13 mouse cellular contexts compared by ENCODE assay signal in the genomic region with DNA sequence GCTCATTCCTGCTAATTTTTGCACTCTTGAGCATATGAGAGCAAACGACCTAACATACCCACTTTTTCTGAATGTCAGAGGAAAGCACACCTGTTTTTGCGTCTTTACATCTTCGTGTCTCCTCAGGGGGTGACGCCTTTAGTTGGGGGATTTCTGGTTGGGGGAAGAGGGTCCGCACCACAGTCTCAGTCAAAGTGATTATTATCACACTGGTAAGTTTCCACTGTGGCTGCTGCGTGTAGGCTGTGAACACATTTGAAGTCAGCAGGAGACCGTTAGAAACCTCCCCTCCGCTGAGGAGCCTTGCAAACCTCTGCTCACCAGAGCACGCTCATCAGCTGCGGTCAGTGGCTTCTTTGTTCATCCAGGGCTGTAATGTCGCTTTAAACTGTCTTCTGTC. TPM values are rescaled to one million over a fixed set of nuclear protein-coding genes. Genes with fewer than 3 reads are reported as not detected.
DNase-seq lines count a peak whose midpoint lies in the region; ATAC-seq and TF ChIP-seq lines count a peak whose summit lies in the region.
"Had no signal": no experiment of that assay in that cellular context is flagged by ENCODE, and none has a peak within 500 bp of the region (broad histone marks: within the 10 kb centered on the region; RNA-seq: fewer than 3 reads in every experiment).

No protein-coding gene starts in this region.

- TF ChIP-seq POLR2A in small intestine, adult 2 months (IDR thresholded peaks at IDR 0.05; ENCODE audit: low read depth, low read length) = no peak

- no peak for ATAC-seq in hindbrain, embryonic 14.5 days (ENCODE audit: low FRiP score)
- peak; percentile 85 for ATAC-seq in activated CD4-positive, CD25-positive, alpha-beta regulatory T cell, adult 4 months
- ATAC-seq in kidney, embryonic 14.5 days (ENCODE audit: low FRiP score, low TSS enrichment) = no peak
- no peak for ATAC-seq in heart, embryonic 11.5 days (replicated peaks; ENCODE audit: insufficient number of reproducible peaks, low FRiP score, low TSS enrichment)

- no peak overlapping the region for H3K4me3 ChIP-seq in hindbrain, embryonic 10.5 days
- H3K4me3 ChIP-seq in hindbrain, embryonic 14.5 days (replicated peaks; ENCODE audit: low read length) = no peak overlapping the region
- no peak overlapping the region for H3K4me3 ChIP-seq in small intestine, adult 2 months (ENCODE audit: low read depth, low read length)
- no peak overlapping the region for H3K4me3 ChIP-seq in kidney, embryonic 14.5 days (ENCODE audit: low read length)
- no peak overlapping the region for H3K4me3 ChIP-seq in heart, embryonic 11.5 days (ENCODE audit: low read depth, low read length)
- H3K4me3 ChIP-seq: limb, embryonic 15.5 days; neural tube, embryonic 12.5 days had no signal

- 0 out of 2 replicates have a peak, but pooled peaks cover 6% of the 10 kb centered on the region for H3K4me1 ChIP-seq in hindbrain, embryonic 10.5 days (replicated peaks)
- H3K4me1 ChIP-seq in hindbrain, embryonic 14.5 days (replicated peaks; ENCODE audit: control insufficient read depth, insufficient read depth, low read length) = 0 out of 2 replicates have a peak, but pooled peaks cover 4% of the 10 kb centered on the region
- no peaks in the 10 kb centered on the region for H3K4me1 ChIP-seq in small intestine, adult 2 months (ENCODE audit: control insufficient read depth, insufficient read depth, insufficient read length, low read length)
- H3K4me1 ChIP-seq in kidney, embryonic 14.5 days (ENCODE audit: control insufficient read depth, insufficient read depth, low read length) = no peaks in the 10 kb centered on the region
- H3K4me1 ChIP-seq in heart, embryonic 11.5 days (ENCODE audit: control insufficient read depth, insufficient read depth, low read length) = no peaks in the 10 kb centered on the region
- H3K4me1 ChIP-seq: limb, embryonic 15.5 days; neural tube, embryonic 12.5 days had no signal

- no peak for TF ChIP-seq CTCF in small intestine, adult 2 months (IDR thresholded peaks at IDR 0.05; ENCODE audit: extremely low read depth, insufficient read length, insufficient replicate concordance, low read depth, low read length)

- 37% methylated on average over 11 of the region's 11 CpGs for WGBS in hindbrain, embryonic 10.5 days
- 29% methylated on average over 11 of the region's 11 CpGs for WGBS in hindbrain, embryonic 14.5 days
- 74% methylated on average over 11 of the region's 11 CpGs for WGBS in small intestine, adult 2 months
- WGBS in kidney, embryonic 14.5 days = 63% methylated on average over 11 of the region's 11 CpGs
- 58% methylated on average over 11 of the region's 11 CpGs for WGBS in heart, embryonic 11.5 days (ENCODE audit: insufficient replicate concordance)

- no peaks in the 10 kb centered on the region for H3K36me3 ChIP-seq in hindbrain, embryonic 10.5 days
- H3K36me3 ChIP-seq in hindbrain, embryonic 14.5 days (replicated peaks; ENCODE audit: control insufficient read depth, insufficient read depth) = no peaks in the 10 kb centered on the region
- no peaks in the 10 kb centered on the region for H3K36me3 ChIP-seq in small intestine, adult 2 months (ENCODE audit: control insufficient read depth, insufficient read depth, low read length)
- no peaks in the 10 kb centered on the region for H3K36me3 ChIP-seq in kidney, embryonic 14.5 days (ENCODE audit: control insufficient read depth, insufficient read depth, low read length)
- no peaks in the 10 kb centered on the region for H3K36me3 ChIP-seq in heart, embryonic 11.5 days (ENCODE audit: control insufficient read depth, insufficient read depth, low read length)
- H3K36me3 ChIP-seq: limb, embryonic 15.5 days; neural tube, embryonic 12.5 days had no signal

- H3K4me2 ChIP-seq in hindbrain, embryonic 14.5 days (replicated peaks) = no peak overlapping the region
- no peak overlapping the region for H3K4me2 ChIP-seq in kidney, embryonic 14.5 days (replicated peaks; ENCODE audit: low read depth, low read length)
- H3K4me2 ChIP-seq in heart, embryonic 11.5 days = no peak overlapping the region
- H3K4me2 ChIP-seq: limb, embryonic 15.5 days; neural tube, embryonic 12.5 days had no signal

- no peak overlapping the region for H3K9ac ChIP-seq in hindbrain, embryonic 14.5 days
- H3K9ac ChIP-seq in kidney, embryonic 14.5 days (ENCODE audit: low read depth, low read length) = no peak overlapping the region
- no peak overlapping the region for H3K9ac ChIP-seq in heart, embryonic 11.5 days (ENCODE audit: low read depth, low read length)
- H3K9ac ChIP-seq: limb, embryonic 15.5 days; neural tube, embryonic 12.5 days had no signal

- peak; percentile 5 for DNase-seq in hindbrain, embryonic 10.5 days (ENCODE audit: low spot score)
- no peak for DNase-seq in hindbrain, embryonic 14.5 days (ENCODE audit: low spot score)
- peak; percentile 89 for DNase-seq in CD4-positive, CD25-positive, alpha-beta regulatory T cell, adult 2 months (ENCODE audit: low read depth, low spot score)
- DNase-seq: gastrocnemius, postnatal 36 days; heart, postnatal 10 days; kidney, adult 8-10 months; lung, postnatal 14 days had no signal

- no peak overlapping the region; the same call in 1 of the 2 replicates for H3K27ac ChIP-seq in hindbrain, embryonic 10.5 days
- no peak overlapping the region for H3K27ac ChIP-seq in hindbrain, embryonic 14.5 days
- peak overlapping the region; percentile 35; the same call in 1 of the 2 replicates for H3K27ac ChIP-seq in small intestine, adult 2 months (ENCODE audit: insufficient read depth, low read depth, low read length)
- no peak overlapping the region for H3K27ac ChIP-seq in kidney, embryonic 14.5 days (ENCODE audit: low read depth, low read length)
- H3K27ac ChIP-seq in heart, embryonic 11.5 days (ENCODE audit: low read depth, low read length) = no peak overlapping the region
- H3K27ac ChIP-seq: limb, embryonic 15.5 days; neural tube, embryonic 12.5 days had no signal

- H3K9me3 ChIP-seq in hindbrain, embryonic 10.5 days = no peaks in the 10 kb centered on the region
- H3K9me3 ChIP-seq in hindbrain, embryonic 14.5 days (ENCODE audit: control insufficient read depth, low read length) = no peaks in the 10 kb centered on the region
- no peaks in the 10 kb centered on the region for H3K9me3 ChIP-seq in kidney, embryonic 14.5 days (ENCODE audit: control insufficient read depth, low read length)
- H3K9me3 ChIP-seq in heart, embryonic 11.5 days (replicated peaks; ENCODE audit: control insufficient read depth, low read length) = no peaks in the 10 kb centered on the region
- H3K9me3 ChIP-seq: limb, embryonic 15.5 days; neural tube, embryonic 12.5 days had no signal

- no peaks in the 10 kb centered on the region for H3K27me3 ChIP-seq in hindbrain, embryonic 10.5 days (ENCODE audit: insufficient read depth, poor library complexity, severe bottlenecking)
- H3K27me3 ChIP-seq in hindbrain, embryonic 14.5 days (ENCODE audit: control insufficient read depth, insufficient read depth, low read length) = no peaks in the 10 kb centered on the region
- H3K27me3 ChIP-seq in small intestine, adult 2 months (ENCODE audit: control insufficient read depth, insufficient read depth, low read length) = no peaks in the 10 kb centered on the region
- H3K27me3 ChIP-seq in kidney, embryonic 14.5 days (ENCODE audit: control insufficient read depth, insufficient read depth, low read length) = no peaks in the 10 kb centered on the region
- H3K27me3 ChIP-seq in heart, embryonic 11.5 days (ENCODE audit: control insufficient read depth, insufficient read depth, low read length) = no peaks in the 10 kb centered on the region
- H3K27me3 ChIP-seq: limb, embryonic 15.5 days; neural tube, embryonic 12.5 days had no signal

RNA-seq across cellular contexts. Expression of gene Spag16, which starts 58.1 kb away (rescaled TPM):
- polyA plus RNA-seq in hindbrain, embryonic 10.5 days (2016; fragmentation: Nextera tagmentation; extraction: Ambion mirVana) = 2.8 and 3.1 TPM in 2 replicates
- polyA plus RNA-seq in hindbrain, embryonic 14.5 days (2014; fragmentation: Nextera tagmentation; extraction: Ambion mirVana) = 2.2 and 2.6 TPM in 2 replicates
- under 1 TPM; 0.29 to 0.67 TPM for polyA plus RNA-seq in activated CD4-positive, CD25-positive, alpha-beta regulatory T cell, adult 4 months (2017; shearing (Covaris generic))
- not detected in 2 replicates for polyA plus RNA-seq in small intestine, adult 2 months (2012; rRNA removed)
- polyA plus RNA-seq in kidney, embryonic 14.5 days (2014; fragmentation: Nextera tagmentation; extraction: Ambion mirVana) = 1.2 and 1.5 TPM in 2 replicates
- 1.1 and 1.2 TPM in 2 replicates for polyA plus RNA-seq in heart, embryonic 11.5 days (2014; fragmentation: Nextera tagmentation; extraction: Ambion mirVana)
